20 mouse cellular contexts compared by ENCODE assay signal in genomic region chr14:93437226-93437625, GRCm38 (mm10).
A peak's percentile ranks its signal among the peaks of the same experiment; 100 is the strongest.
DNase-seq lines count a peak whose midpoint lies in the region; ATAC-seq and TF ChIP-seq lines count a peak whose summit lies in the region.
"Had no signal": no experiment of that assay in that cellular context is flagged by ENCODE, and none has a peak within 500 bp of the region (broad histone marks: within the 10 kb centered on the region; RNA-seq: fewer than 3 reads in every experiment).

No protein-coding gene starts in this region.

- no peak for DNase-seq in cerebellum, postnatal 4 days (ENCODE audit: low spot score in 2 of 2)
- DNase-seq in cerebellum, adult 2 months: peak; percentile 34 to 70
- DNase-seq in cerebellum, adult 9-11 months: peak; percentile 28
- DNase-seq in ovary, adult 18-20 months (ENCODE audit: low spot score): no peak
- DNase-seq in layer of hippocampus, adult 9-11 months: no peak
- no peak for DNase-seq in c-Kit-positive CD71-positive TER-119-positive erythroid progenitor cells, embryonic 14.5 days (ENCODE audit: low spot score)
- DNase-seq in left cerebral cortex, postnatal 14 days (ENCODE audit: low spot score in 2 of 2): no peak
- DNase-seq: adrenal gland, adult 8-10 months; adrenal gland, postnatal 25 days; forebrain, postnatal 0 days; gastrocnemius, adult 2 months; gastrocnemius, postnatal 14 days; heart, adult 11 months; kidney, adult 11 months had no signal

- peak; percentile 45; the same call in 1 of the 2 replicates for ATAC-seq in cerebellum, adult (ENCODE audit: insufficient number of reproducible peaks, low FRiP score, low TSS enrichment)
- ATAC-seq: activated CD4-positive, CD25-positive, alpha-beta regulatory T cell, adult 4 months; forebrain, embryonic 14.5 days; forebrain, postnatal 0 days had no signal

- 17% methylated on average over 1 of the region's 1 CpGs for WGBS in cerebellum, adult 2 months

- H3K4me3 ChIP-seq in cerebellum, adult 2 months (replicated peaks; ENCODE audit: insufficient read depth, low read depth, low read length): no peak overlapping the region
- H3K4me3 ChIP-seq: forebrain, embryonic 10.5 days; gastrocnemius, adult 2 months; hindbrain, embryonic 12.5 days; hindbrain, embryonic 15.5 days had no signal

- no peak for TF ChIP-seq POLR2A in cerebellum, adult 2 months (IDR thresholded peaks at IDR 0.05; ENCODE audit: borderline replicate concordance, insufficient read depth, low read length)

- H3K4me1 ChIP-seq in cerebellum, adult 2 months (ENCODE audit: control insufficient read depth, insufficient read depth, low read length): no peaks in the 10 kb centered on the region
- H3K4me1 ChIP-seq: hindbrain, embryonic 12.5 days; hindbrain, embryonic 15.5 days had no signal

- intact Hi-C loops in left cerebral cortex, postnatal 14 days (cut with DNase I): no loop called here

- TF ChIP-seq CTCF in cerebellum, adult 2 months (IDR thresholded peaks at IDR 0.05; ENCODE audit: borderline replicate concordance, insufficient read depth, low read depth, low read length): no peak

- no peaks in the 10 kb centered on the region for H3K27me3 ChIP-seq in cerebellum, adult 2 months (ENCODE audit: control insufficient read depth, insufficient read depth, low read length)
- H3K27me3 ChIP-seq: hindbrain, embryonic 12.5 days; hindbrain, embryonic 15.5 days had no signal

- H3K27ac ChIP-seq in cerebellum, adult 2 months (ENCODE audit: insufficient read depth, low read length): no peak overlapping the region
- H3K27ac ChIP-seq: forebrain, embryonic 10.5 days; gastrocnemius, adult 2 months; hindbrain, embryonic 12.5 days; hindbrain, embryonic 15.5 days had no signal

Comparison
In these comparisons a context has a peak if more than half of its experiments do, and no peak if none do; other contexts are left out.
1. DNase-seq: peak in cerebellum, adult 2 months (2 of 2) and cerebellum, adult 9-11 months (single experiment); none in cerebellum, postnatal 4 days (0 of 2), ovary, adult 18-20 months (single experiment), layer of hippocampus, adult 9-11 months (single experiment), c-Kit-positive CD71-positive TER-119-positive erythroid progenitor cells, embryonic 14.5 days (single experiment) and left cerebral cortex, postnatal 14 days (0 of 2).